Mouse (Mus musculus): Measurements from ENCODE around the gene Psmd5.

DNA sequence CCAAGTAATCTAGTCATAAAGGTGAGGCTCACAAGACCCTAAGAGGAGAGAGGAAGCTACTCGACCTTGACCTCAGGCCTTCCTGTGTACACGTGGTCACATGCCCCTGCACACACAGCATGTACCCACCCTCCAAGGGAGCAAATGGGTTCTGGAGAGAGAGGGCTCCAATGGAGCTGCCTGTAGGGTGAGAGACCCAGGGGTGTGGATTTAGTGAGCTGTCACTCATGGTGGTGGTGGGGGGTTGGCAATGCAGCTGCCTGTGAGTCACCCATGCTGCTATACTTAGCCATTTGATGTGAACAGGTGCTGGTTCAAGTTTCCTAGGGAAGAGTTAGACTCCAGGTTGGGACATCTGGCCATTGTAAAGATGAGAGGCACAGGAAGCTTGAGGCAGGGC, 45.4 kb upstream of the Psmd5 start:
- TF ChIP-seq POLR2A (IDR thresholded peaks at IDR 0.05; ENCODE audit: borderline replicate concordance, low read depth, low read length) (no peak), CTCF (IDR thresholded peaks at IDR 0.05; ENCODE audit: low read depth, low read length) (no peak)

Measured in bone marrow macrophage, adult 2 months (primary cell).